Mouse (Mus musculus): ENCODE measurements around the gene Pex13.

Pex13 gene

GRCm38 (mm10) chr11:23665798-23666501, at the start of gene Pex13:
Gene Pex13 (minus strand): TSS chr11:23665959.
- DNase-seq (ENCODE audit: low spot score) = peak; percentile 42

DNA sequence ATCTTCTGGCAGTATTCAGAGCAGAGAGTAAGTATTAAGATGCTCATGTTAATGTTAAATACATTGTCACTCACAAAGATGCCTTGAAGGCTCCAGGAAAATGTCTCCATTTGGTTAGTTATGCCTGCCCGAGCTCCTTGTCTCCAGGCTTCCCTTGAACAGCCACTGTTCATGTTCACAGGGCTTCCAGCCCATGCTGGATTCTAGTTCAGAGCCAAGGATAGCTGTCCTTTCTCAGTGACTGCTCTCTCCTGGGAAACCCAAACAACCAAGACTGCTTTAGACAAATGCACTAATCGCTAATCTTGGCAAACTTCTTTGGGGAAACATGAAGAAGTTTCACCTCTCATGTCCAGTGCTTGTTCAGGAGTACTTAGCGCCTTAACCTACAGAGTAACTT, 46.5 kb upstream of the Pex13 start:
- DNase-seq (ENCODE audit: low spot score) = no peak

DNA sequence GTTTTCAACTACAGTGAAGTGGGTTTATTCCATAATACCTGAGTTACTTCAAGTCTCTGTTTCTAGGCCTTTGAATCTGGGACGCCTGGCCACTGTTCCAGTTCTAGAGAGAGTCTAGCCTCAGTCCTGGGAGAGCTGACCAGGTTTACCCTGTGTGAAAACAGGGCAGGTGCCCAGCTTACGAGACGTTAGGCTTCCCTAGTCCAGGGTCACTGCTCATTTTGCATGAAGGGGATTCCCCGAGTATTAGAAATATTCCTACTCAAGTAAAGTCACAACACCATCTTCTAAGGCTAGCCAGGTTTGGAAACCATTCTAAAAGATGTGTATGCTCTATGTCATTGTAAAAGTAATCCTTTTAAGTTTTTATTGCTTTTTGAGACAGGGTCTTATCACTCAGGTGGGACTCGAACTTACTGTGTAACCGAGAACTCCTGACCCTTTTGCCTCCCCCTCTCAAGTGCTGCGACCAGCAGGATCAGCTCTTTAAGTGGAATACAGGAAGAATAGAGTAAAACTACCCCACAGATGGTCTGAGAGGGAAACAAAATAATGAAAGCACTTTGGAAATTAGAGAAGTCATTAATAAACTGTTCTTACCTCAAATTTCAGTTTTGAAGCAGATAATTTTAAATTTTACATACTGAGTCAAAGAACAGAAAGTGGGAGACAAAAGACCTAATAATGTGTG, 39.0 kb upstream of the Pex13 start:
- no peak for DNase-seq (ENCODE audit: low spot score)

DNA sequence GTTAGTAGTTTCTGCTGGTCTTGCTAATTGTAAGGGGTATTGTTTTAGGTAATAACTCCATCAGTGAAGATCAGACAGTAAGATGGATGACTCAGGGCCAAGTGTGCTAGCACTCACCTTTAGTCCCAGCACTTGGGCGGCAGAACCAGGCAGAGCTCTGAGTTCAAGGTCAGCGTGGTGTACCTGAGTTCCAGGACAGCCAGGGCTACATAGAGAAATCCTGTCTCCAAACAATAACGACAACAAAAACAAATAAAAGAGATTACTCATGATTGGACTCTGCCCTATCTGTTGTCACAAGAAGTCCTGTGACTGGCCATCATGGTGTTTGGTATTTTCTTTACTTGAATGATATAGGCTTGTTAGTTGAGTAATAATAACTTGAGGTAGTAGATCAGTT, 36.1 kb upstream of the Pex13 start:
- DNase-seq (ENCODE audit: low spot score) = no peak

DNA sequence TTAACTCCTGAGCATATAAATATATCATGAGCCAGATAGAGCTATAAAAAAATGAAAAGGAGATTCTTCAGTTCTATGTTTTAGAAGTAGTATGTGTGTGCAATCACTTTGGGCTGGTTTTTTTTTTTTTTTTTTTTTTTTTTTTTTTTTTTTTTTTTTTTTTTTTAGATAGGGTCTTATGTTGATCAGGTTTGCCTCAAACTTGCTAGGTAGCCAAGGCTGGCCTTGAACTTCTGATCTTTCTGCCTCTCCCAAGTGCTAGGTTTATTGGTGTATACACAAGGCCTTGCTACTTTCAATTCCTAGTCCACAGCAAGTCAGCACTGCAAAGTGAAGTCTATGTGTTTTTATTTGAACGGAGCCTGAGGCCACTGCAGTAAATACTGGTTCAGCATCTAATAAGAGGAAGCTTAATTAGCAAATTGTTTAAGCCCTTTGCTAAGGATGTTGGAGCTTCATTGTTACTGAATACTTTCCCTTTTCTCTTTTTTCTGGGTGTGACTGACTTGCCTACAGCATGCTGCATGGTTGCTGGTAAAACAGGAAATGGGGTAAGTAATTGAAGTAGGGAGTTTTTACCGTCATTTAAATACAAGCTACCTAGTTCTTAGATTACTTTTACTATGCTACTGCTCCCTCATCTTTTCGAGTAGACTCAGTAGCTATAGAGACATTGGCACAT, 33.8 kb upstream of the Pex13 start:
- DNase-seq (ENCODE audit: low spot score) = no peak

- no peak for DNase-seq (ENCODE audit: low spot score)
Observed at GRCm38 (mm10) chr11:23698526-23698925, 32.8 kb upstream of the Pex13 start.

- DNase-seq (ENCODE audit: low spot score) = no peak
Observed at GRCm38 (mm10) chr11:23695847-23696246, 30.1 kb upstream of the Pex13 start.

DNA sequence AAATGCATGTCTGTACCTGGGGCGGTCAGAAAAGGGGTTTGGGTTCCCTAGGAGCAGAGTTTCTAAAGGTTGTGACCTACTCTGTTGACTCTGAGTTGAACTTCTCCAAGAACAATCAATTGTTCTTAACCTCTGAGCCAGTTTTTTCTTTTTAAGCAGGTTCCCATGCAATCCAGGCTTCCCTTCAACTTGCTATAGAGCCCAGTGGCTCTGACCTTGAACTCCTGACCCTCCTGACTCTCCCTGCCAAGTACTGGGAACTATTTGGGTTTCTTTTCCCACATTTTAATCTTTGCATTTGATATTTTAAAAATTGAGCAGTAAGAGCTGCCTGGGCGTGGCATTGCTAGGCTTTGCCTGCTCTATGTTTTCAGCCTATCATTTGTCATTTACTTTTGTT, 27.5 kb upstream of the Pex13 start:
- no peak for DNase-seq (ENCODE audit: low spot score)

GRCm38 (mm10) chr11:23688060-23688459, 22.3 kb upstream of the Pex13 start:
- no peak for DNase-seq (ENCODE audit: low spot score)

DNA sequence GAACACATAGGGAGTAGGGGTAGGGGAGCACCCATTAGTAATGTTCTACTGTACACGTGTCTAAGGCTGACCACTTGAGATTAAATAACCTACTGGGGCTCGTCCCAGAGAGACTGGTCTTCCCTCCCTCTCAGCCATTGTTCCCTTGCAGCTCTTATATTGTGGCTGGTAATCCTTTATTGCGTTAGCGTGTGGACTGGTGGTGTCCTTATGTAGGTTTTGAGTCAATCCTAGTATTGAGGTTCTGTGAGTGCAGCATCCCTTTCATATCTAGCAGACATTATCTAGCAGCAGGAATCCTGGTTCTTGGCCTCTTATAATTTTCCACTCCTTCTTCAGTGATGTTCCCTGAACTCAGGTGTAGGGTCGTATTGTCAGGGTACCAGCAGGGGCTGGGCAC, 20.9 kb upstream of the Pex13 start:
- DNase-seq (ENCODE audit: low spot score) = no peak

DNA sequence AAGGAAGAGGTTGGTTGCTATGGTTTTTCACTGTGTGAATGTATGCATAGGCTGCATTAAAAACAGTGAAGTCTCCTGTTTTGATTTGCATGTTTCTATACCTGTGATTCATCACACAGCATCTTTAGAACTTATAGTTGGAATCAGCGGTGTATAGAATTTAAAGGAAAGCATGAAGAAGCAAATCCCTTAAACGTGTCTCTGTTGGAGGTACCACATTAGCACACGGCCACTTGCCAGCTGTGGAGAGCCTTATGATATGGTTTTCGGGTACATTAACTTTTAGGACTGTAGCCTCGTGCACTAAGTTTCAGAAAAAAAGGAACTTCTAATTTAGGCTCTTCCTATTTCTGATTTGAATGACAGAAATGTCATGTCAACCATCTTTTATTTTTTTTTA, 16.8 kb upstream of the Pex13 start:
- DNase-seq (ENCODE audit: low spot score) = no peak

DNA sequence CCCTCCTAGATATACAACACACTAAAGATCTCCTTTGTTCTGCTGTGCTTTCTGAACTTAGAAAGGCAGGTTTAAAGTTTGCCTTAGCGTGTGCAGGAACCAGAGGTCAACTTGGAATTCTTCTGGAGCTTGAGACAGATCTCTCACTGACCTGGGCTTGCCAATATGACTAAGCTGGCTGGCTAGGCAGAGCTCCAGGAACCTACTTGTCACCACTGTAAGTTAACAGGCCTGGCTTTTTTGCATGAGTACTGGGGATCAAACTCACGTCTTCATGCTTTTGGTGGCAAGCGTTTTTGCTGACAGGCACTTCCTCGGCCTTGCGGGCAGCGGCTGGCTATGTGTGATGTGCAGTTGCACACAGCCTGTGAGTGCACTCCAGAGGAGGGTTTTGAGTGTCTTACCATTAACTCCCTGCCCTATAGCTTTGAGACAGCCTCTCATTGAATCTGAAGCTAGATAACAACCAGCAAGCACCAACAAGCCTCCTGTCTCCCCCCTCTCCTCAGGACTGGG, 14.7 kb upstream of the Pex13 start:
- DNase-seq (ENCODE audit: low spot score) = no peak

GRCm38 (mm10) chr11:23679044-23679642, 13.4 kb upstream of the Pex13 start:
- DNase-seq (ENCODE audit: low spot score) = peak; percentile 72

GRCm38 (mm10) chr11:23676100-23676499, 10.3 kb upstream of the Pex13 start:
- no peak for DNase-seq (ENCODE audit: low spot score)

GRCm38 (mm10) chr11:23672256-23672749, 6.5 kb upstream of the Pex13 start:
- DNase-seq (ENCODE audit: low spot score) = no peak

DNA sequence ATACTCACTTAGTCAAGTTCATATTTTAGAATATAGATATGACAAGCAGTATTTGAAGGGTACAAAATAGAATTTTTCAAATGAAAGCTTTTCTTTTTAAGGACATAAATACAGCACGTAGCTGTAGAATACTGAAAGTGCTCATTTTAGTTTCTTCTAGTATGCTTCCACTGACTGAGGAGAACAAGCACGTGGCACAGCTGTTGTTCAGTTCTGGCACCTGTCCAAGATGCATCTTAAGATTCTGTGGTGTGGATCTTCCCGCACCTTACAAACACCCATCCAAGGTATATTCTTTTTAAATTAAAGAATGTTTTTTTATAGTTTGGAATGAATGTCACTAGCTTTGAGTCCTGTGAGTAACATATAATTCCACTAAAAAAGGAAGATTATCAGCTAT, 1.4 kb upstream of the Pex13 start:
- DNase-seq (ENCODE audit: low spot score) = no peak

GRCm38 (mm10) chr11:23666526-23666925, 767 bp upstream of the Pex13 start:
- DNase-seq (ENCODE audit: low spot score) = no peak

DNA sequence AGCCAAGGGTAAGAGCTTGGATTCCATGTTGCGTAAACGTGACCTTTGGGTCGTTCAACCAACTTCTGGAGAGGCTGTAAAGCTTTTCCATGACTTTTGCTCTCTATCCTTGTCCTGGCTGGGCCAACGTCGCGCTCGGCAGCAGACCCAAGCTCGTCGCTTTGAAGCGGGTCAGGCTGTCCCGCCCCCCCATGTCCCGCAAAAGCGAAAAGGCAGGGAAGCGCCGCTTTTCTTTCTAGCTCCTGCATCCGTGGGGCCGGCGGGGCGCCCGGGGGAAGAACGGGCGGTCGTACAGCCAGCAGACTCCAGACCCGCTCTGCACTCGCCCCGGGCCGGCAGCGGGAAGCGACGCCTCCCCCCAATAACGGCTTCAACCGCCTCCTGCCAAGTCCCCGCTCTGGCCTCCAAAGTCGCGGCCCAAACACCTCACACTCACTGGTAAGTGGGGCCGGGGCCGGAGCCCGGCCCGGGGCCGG, 410 bp downstream of the Pex13 start, which contains the start of gene Pus10:
Gene Pus10, plus strand, starts transcription at position 364 of the 476 bp plus-strand sequence.
- DNase-seq (ENCODE audit: low spot score) = no peak

DNA sequence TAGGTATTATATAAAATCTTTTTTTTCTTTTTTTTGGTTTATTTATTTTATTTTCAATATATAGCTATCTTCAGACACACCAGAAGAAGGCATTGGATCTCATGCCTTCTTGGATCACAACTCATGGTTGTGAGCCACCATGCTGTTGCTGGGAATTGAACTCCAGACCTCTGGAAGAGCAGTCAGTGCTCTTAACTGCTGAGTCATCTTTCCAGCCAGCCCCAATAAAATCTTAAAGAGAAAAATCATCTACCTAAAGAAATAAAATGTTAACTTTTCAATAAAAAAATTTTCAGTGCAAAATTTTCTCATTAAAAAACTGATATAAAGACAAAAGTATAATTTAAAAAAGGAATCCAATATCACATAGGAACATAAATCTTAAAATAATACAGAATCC, 1.5 kb downstream of the Pex13 start:
- no peak for DNase-seq (ENCODE audit: low spot score)

DNA sequence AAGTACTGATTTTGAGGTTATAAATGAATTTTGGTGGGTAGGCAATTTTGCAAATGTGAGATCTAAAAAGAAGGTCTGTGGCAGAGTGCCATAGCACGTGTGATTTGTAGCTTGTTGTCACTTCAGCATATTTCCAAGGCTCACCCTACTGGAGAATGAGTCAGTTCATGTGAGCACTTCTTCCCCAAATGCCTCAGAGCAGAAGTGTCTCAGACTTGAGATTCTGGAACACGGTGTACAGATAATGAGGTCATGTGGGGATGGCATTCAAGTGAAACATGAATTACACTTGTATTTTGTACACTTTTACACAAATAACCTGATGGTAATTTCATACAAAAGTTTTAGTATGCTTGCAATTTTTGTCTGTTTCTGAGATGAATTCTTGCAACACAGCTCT, 8.0 kb downstream of the Pex13 start:
- no peak for DNase-seq (ENCODE audit: low spot score)

DNA sequence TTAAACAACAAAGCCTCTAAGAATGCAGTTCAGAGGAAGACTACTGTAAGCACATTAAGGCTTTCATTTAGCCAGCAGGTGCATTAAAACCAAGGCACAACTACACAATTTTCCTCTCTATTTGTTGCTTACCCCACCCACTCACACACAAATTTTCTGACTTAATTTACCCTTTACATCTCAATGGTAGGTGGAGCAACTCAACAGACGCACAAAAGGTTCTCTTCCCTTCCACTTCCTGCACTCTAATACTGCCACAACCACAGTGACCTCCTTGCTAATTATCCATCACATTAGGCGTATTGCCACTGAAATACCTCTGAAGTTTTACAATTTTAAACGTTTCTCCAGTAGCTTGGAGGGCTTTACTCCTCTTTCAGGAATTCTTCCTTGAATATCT, 12.1 kb downstream of the Pex13 start:
- DNase-seq (ENCODE audit: low spot score) = no peak

DNA sequence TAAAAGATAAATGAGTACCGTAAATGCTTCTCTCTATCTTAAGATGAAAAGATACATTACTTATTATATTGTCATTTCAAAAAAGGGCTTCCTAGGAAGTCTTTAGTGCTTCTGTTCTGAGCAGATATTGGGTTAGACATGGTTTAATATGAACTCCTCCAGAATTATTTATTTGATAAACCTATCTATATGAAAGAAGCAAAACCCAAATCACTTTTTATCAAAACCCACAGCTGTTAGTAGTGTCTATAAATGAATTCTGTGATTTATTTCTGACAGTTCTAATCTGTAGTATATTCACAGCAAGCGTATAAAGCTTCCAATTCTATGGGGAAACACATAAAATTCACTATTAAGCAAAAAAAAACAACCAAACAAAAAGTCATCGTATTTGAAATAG, 17.9 kb downstream of the Pex13 start:
- DNase-seq (ENCODE audit: low spot score) = no peak
